In the genomic region with DNA sequence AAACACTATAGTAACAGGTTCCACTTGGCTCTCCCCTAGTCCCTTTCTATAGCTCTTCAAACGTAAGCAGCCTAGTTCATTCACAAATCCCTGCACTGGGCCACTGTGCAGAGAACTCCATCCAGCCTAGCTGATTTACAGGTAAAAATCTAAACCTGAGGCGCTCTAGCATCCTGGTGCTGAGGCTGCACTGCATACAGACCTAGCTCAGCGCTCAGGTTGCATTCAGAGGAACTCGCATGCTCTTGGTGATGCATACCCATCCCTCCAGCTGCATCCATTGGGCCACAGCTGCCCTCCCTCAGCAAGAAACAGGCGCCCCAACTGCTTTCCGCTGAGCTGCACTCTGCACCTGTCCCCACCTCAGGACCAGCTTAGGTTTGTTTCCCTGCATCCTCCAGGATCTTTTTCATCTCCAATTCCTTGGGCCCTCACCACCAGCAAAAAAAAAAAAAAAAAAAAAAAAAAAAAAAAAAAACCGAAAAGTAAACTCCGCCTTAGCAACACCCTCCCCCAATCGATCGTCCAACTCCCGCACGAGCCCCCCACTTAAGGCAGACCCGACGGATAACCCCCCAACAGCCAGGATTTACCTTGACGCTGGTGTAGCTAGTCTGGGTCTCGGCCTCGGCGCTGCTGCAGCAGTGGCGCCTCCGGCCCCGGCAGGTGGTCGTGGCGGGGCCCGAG, we compare ENCODE assay signal across 8 mouse cellular contexts. TPM values are rescaled to one million over a fixed set of nuclear protein-coding genes. Genes with fewer than 3 reads are reported as not detected.
DNase-seq lines count a peak whose midpoint lies in the region; ATAC-seq and TF ChIP-seq lines count a peak whose summit lies in the region.

No protein-coding gene starts in this region.

- peaks cover 42% of the 10 kb centered on the region for H3K27me3 ChIP-seq in heart, embryonic 14.5 days (ENCODE audit: control insufficient read depth, insufficient read depth, low read length)
- H3K27me3 ChIP-seq in heart, postnatal 0 days (ENCODE audit: control insufficient read depth, insufficient read depth, low read length), result peaks cover 35% of the 10 kb centered on the region
- H3K27me3 ChIP-seq in liver, embryonic 11.5 days (replicated peaks; ENCODE audit: control insufficient read depth, insufficient read depth, low read length), result peaks cover 39% of the 10 kb centered on the region

- DNase-seq in heart, adult 8-10 months (ENCODE audit: low spot score), result no peak
- no peak for DNase-seq in heart, postnatal 0 days (ENCODE audit: low spot score)
- no peak for DNase-seq in liver, embryonic 11.5 days (ENCODE audit: low spot score)
- peak; percentile 45 to 53 for DNase-seq in right cerebral cortex, postnatal 10 days (ENCODE audit: low spot score in 2 of 2)
- no peak for DNase-seq in spleen, adult 18-20 months
- no peak for DNase-seq in cerebellum, postnatal 36 days

- H3K4me2 ChIP-seq in heart, embryonic 14.5 days (ENCODE audit: low read length), result peak overlapping the region; percentile 99
- peak overlapping the region; percentile 99 for H3K4me2 ChIP-seq in heart, postnatal 0 days (ENCODE audit: low read depth, low read length)
- H3K4me2 ChIP-seq in liver, embryonic 11.5 days, result peak overlapping the region; percentile 85

- H3K9me3 ChIP-seq in heart, embryonic 14.5 days (ENCODE audit: control insufficient read depth, low read length), result no peaks in the 10 kb centered on the region
- no peaks in the 10 kb centered on the region for H3K9me3 ChIP-seq in heart, postnatal 0 days (replicated peaks; ENCODE audit: control insufficient read depth, low read length)
- H3K9me3 ChIP-seq in liver, embryonic 11.5 days (ENCODE audit: control insufficient read depth, low read length), result no peaks in the 10 kb centered on the region

- TF ChIP-seq POLR2A in bone marrow macrophage, adult 2 months (IDR thresholded peaks at IDR 0.05; ENCODE audit: borderline replicate concordance, low read depth, low read length), result no peak

- 0 out of 4 replicates have a peak, but pooled peaks cover 0 to 6% of the 10 kb centered on the region in 2 experiments for H3K4me1 ChIP-seq in heart, embryonic 14.5 days (ENCODE audit: control insufficient read depth in 2 of 2, insufficient read depth in 2 of 2, low read length in 2 of 2)
- no peaks in the 10 kb centered on the region for H3K4me1 ChIP-seq in bone marrow macrophage, adult 2 months (ENCODE audit: control insufficient read depth, insufficient read depth, low read length)
- H3K4me1 ChIP-seq in heart, postnatal 0 days (ENCODE audit: control insufficient read depth, insufficient read depth), result no peaks in the 10 kb centered on the region; the same call in 1 of the 2 replicates
- no peaks in the 10 kb centered on the region for H3K4me1 ChIP-seq in liver, embryonic 11.5 days (replicated peaks; ENCODE audit: control insufficient read depth, insufficient read depth, low read length)

- peak overlapping the region; percentile 68 to 70 for H3K4me3 ChIP-seq in heart, embryonic 14.5 days (ENCODE audit: control insufficient read depth in 1 of 2, insufficient read depth in 1 of 2, low read depth in 1 of 2, low read length in 2 of 2)
- H3K4me3 ChIP-seq in bone marrow macrophage, adult 2 months (ENCODE audit: insufficient read depth, low read length), result peak overlapping the region; percentile 48; the same call in 1 of the 2 replicates
- peak overlapping the region; percentile 62 for H3K4me3 ChIP-seq in heart, postnatal 0 days (ENCODE audit: low read depth, low read length)
- H3K4me3 ChIP-seq in liver, embryonic 11.5 days (ENCODE audit: low read depth, low read length), result peak overlapping the region; percentile 59

- WGBS in heart, embryonic 14.5 days, result 3% methylated on average over 24 of the region's 24 CpGs
- 5% methylated on average over 24 of the region's 24 CpGs for WGBS in heart, postnatal 0 days
- WGBS in liver, embryonic 11.5 days, result 4% methylated on average over 24 of the region's 24 CpGs

- H3K36me3 ChIP-seq in heart, embryonic 14.5 days (ENCODE audit: control insufficient read depth, insufficient read depth, low read length), result no peaks in the 10 kb centered on the region
- H3K36me3 ChIP-seq in heart, postnatal 0 days (replicated peaks; ENCODE audit: control insufficient read depth, insufficient read depth, low read length), result no peaks in the 10 kb centered on the region
- H3K36me3 ChIP-seq in liver, embryonic 11.5 days (ENCODE audit: control insufficient read depth, insufficient read depth, low read length), result no peaks in the 10 kb centered on the region

- H3K27ac ChIP-seq in heart, embryonic 14.5 days (replicated peaks in 1 of 2; ENCODE audit: control insufficient read depth in 1 of 2, insufficient read depth in 1 of 2, low read depth in 2 of 2, low read length in 2 of 2), result no peak overlapping the region
- H3K27ac ChIP-seq in bone marrow macrophage, adult 2 months (ENCODE audit: insufficient read depth, low read depth, low read length), result no peak overlapping the region
- H3K27ac ChIP-seq in heart, postnatal 0 days (ENCODE audit: low read depth), result no peak overlapping the region
- H3K27ac ChIP-seq in liver, embryonic 11.5 days (ENCODE audit: low read depth, low read length), result no peak overlapping the region

- no peak for ATAC-seq in heart, embryonic 14.5 days (ENCODE audit: insufficient number of reproducible peaks, insufficient read depth, low FRiP score, low read depth)
- ATAC-seq in heart, postnatal 0 days (ENCODE audit: insufficient read depth, low read depth), result no peak
- no peak for ATAC-seq in liver, embryonic 11.5 days (replicated peaks; ENCODE audit: low FRiP score)

- H3K9ac ChIP-seq in heart, embryonic 14.5 days (ENCODE audit: low read length), result peak overlapping the region; percentile 60
- no peak overlapping the region; the same call in 1 of the 2 replicates for H3K9ac ChIP-seq in heart, postnatal 0 days (replicated peaks; ENCODE audit: low read depth, low read length)
- H3K9ac ChIP-seq in liver, embryonic 11.5 days (ENCODE audit: low read depth, low read length), result no peak overlapping the region

- TF ChIP-seq EP300 in heart, postnatal 0 days (IDR thresholded peaks at IDR 0.05; ENCODE audit: low read depth), result no peak

- TF ChIP-seq CTCF in bone marrow macrophage, adult 2 months (IDR thresholded peaks at IDR 0.05; ENCODE audit: low read depth, low read length), result no peak
- TF ChIP-seq CTCF in heart, postnatal 0 days (IDR thresholded peaks at IDR 0.05; ENCODE audit: low read depth), result no peak

RNA-seq across cellular contexts. Expression of gene Pde8b, which starts 28.1 kb away (rescaled TPM):
- 0.93 and 0.99 TPM in 2 replicates for polyA plus RNA-seq in heart, embryonic 14.5 days (2014; fragmentation: Nextera tagmentation; extraction: Ambion mirVana)
- total RNA-seq in heart, adult 8-10 months (2022), result 1 to 10 TPM; 2.5 to 5.2 (median 3.2) TPM
- polyA plus RNA-seq in bone marrow macrophage, adult 2 months (2012; ENCODE audit: insufficient read depth, insufficient read length, missing spikeins), result 4.7 and 4.9 TPM in 2 replicates
- total RNA-seq in heart, postnatal 0 days (2014; rRNA removed; ENCODE audit: low replicate concordance), result 1.6 TPM in 1 of 2 replicates, not detected in the other
- 0.66 and 0.98 TPM in 2 replicates for polyA plus RNA-seq in heart, postnatal 0 days (2015; fragmentation: Nextera tagmentation; extraction: Ambion mirVana)
- polyA plus RNA-seq in liver, embryonic 11.5 days (2014; fragmentation: Nextera tagmentation; extraction: Ambion mirVana), result 0.73 and 1.4 TPM in 2 replicates

Comparison
In these comparisons a context has a peak if more than half of its experiments do, and no peak if none do; other contexts are left out.
1. DNase-seq: peak in right cerebral cortex, postnatal 10 days (2 of 2); none in heart, adult 8-10 months (single experiment), heart, postnatal 0 days (single experiment), liver, embryonic 11.5 days (single experiment), spleen, adult 18-20 months (0 of 2) and cerebellum, postnatal 36 days (0 of 2).
2. Peak in every context shown above with its lines, with median percentiles within 50 percentile points of each other: H3K4me2 ChIP-seq and H3K4me3 ChIP-seq.